Mouse (Mus musculus) heart, adult 2 months (tissue): Measurements from ENCODE around the gene Spata18.

Experiments used
- CTCF ChIP-seq: fragments of 200-600 bp; IDR thresholded peaks from 2 replicates; pipeline ENCODE4 v1.8.1; 2022; ENCODE audit warnings: antibody characterized with exemption, mild to moderate bottlenecking, moderate library complexity
- EP300 ChIP-seq: fragments of 200-500 bp; IDR thresholded peaks from 2 replicates; pipeline ENCODE4 v1.6.1; 2011; ENCODE audit warnings: low read depth, low read length, control low read depth; ENCODE audit not compliant: insufficient read depth
- POLR2A ChIP-seq: fragments of 200-500 bp; IDR thresholded peaks from 2 replicates; pipeline ENCODE4 v1.6.1; 2011; ENCODE audit warnings: mild to moderate bottlenecking, low read depth, low read length, control low read depth; ENCODE audit not compliant: insufficient read depth

DNA sequence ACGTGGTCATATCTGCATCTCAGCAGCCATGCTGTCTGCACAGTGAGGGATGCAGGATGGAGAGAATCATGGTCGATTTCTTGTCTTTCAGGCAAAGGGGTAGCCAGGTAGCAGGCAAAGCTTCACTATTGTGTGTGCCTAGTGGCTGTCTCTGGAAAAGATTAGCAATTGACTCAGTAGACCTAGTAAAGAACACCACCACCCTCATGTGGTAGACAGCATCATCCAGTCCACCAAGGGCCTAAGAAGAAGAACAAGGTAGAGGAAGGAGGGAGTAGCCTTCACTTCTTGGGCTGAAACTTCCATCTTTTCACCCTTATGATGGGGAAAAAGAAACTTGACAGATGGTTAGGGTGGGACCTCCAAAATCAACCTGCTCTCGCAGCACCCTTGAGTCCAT, 48.3 kb upstream of the Spata18 start:
- TF ChIP-seq CTCF: 0 out of 2 replicates have a peak, but pooled peaks have one; percentile 17
- no peak for TF ChIP-seq POLR2A
- no peak for TF ChIP-seq EP300
